Mouse (Mus musculus): Measurements from ENCODE around the gene Trp53i11.

The Trp53i11 gene

DNA sequence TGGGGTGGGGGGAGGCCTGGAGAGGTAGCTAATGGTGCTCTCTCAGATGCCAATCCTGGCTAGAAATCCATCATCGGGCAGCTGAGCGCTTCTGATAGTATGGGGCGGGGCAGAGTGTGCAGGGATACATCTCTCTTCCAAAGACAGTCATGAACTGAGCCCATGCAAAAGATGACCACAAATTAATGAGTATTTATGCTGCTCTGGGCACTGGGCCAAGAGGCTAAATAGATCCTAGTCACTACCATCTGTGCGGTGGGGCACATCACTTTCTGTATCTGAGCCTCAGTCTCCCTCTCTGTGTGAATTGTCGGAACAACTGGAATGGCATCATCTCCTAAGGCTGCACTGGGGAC lies 16.5 kb upstream of the Trp53i11 start:
- DNase-seq (ENCODE audit: extremely low read depth, low read depth, low spot score): no peak

- no peak for DNase-seq (ENCODE audit: extremely low read depth, low read depth, low spot score)
Observed at GRCm38 (mm10) chr2:93171929-93172328, 15.4 kb upstream of the Trp53i11 start.

DNA sequence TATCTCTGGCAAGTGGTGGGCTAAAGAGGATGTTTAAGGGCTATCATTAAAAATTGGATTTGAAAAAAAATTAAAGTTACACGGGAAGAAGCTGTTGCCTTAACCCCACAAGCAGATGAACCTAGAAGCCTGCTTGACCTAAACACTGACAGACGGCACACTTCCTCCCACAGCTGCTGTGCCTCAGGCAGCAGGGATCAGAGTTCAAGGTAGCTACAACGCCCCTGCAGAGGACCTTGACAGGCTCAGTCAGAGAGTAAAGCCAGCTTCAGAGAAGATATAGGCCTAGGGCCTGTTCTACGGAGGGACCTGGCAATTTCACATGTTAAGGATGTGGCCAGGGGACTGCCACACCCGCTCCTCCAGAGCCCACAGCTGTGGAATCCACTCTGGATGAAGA lies 14.9 kb upstream of the Trp53i11 start:
- no peak for DNase-seq (ENCODE audit: extremely low read depth, low read depth, low spot score)

DNA sequence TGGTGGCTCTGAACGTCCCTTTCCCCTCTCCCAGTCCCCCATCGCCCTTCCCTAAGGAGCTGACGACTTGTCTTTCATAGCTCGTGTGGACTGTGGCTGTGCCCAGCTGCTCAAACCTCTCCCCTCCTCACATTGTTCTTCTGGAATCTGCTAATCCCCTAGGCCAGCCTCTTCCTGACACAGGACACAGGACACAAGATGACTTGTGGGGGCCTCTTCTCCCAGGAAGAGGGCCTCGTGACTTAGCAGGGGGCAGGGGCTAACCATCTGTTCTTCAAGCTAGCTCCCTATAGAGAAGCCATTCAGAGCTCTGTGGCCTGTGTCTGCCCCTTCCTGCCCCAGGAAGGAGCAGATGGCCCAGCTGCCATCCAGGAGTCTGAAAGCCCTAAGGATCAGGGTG lies 13.2 kb upstream of the Trp53i11 start:
- DNase-seq (ENCODE audit: extremely low read depth, low read depth, low spot score): no peak

- no peak for DNase-seq (ENCODE audit: extremely low read depth, low read depth, low spot score)
Observed at GRCm38 (mm10) chr2:93175278-93175677, 12.1 kb upstream of the Trp53i11 start.

- DNase-seq (ENCODE audit: extremely low read depth, low read depth, low spot score): no peak
Observed at GRCm38 (mm10) chr2:93175721-93176120, 11.6 kb upstream of the Trp53i11 start.

GRCm38 (mm10) chr2:93176193-93176798 lies 11.1 kb upstream of the Trp53i11 start:
- DNase-seq (ENCODE audit: extremely low read depth, low read depth, low spot score): no peak

DNA sequence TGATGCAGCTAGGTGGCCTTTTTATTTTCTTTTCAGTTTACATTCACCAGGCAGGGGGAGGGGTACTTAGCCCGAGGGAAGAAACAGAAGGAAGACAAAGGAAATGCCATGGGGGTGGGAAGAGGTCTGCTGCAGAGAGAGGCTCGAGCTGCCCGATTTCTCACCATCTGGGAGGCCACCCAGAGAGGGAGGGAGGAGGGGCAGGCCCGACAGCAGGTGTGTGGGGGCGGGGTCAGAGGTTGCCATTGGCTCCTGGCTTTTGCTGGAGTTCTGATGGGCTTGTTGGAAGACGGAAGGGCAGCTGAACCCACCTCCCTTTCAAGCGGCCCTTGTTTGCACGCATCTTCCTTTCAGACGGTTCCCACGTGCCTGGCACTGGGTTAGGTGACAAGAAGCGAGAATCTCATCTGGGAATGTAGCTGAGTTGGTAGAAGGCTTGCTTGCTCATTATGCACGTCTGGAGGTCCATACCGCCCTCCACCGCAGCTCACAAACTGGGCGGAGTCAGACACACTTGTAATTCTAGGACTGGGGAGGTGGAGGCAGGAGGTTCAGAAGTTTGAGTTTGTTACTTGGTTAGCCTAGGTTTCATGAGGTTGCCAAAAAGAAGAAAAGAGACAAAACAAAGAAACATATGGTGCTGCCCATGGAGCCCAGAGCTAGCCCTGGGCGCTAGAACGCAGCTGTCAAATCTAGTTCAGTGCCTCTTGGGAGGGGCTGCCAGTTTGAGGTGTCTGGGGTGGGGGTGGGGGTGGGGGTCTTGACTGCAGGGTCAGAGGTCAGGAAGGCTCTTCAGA lies 10.3 kb upstream of the Trp53i11 start:
- DNase-seq (ENCODE audit: extremely low read depth, low read depth, low spot score): no peak

- no peak for DNase-seq (ENCODE audit: extremely low read depth, low read depth, low spot score)
Observed at GRCm38 (mm10) chr2:93177668-93178312, 9.6 kb upstream of the Trp53i11 start.

DNA sequence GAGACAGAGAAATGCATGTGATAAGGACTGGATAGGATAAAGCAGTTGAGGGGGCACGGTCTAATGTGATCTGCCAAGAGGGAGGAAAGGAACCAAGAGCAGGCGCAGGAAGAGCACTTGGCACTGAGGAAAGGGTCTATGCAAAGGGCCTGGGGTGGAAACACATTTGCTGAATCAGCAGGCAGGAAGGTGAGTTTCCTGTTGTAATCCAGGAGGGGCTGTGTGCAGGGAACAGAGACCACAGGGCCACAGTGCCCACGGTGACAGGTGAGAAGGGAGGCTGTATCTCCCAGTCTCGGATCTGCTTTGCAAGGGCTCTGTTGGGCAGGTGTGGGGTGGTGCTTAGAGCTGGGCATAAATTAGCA lies 9.1 kb upstream of the Trp53i11 start:
- no peak for DNase-seq (ENCODE audit: extremely low read depth, low read depth, low spot score)

- no peak for DNase-seq (ENCODE audit: extremely low read depth, low read depth, low spot score)
Observed at GRCm38 (mm10) chr2:93179603-93180002, 7.7 kb upstream of the Trp53i11 start.

DNA sequence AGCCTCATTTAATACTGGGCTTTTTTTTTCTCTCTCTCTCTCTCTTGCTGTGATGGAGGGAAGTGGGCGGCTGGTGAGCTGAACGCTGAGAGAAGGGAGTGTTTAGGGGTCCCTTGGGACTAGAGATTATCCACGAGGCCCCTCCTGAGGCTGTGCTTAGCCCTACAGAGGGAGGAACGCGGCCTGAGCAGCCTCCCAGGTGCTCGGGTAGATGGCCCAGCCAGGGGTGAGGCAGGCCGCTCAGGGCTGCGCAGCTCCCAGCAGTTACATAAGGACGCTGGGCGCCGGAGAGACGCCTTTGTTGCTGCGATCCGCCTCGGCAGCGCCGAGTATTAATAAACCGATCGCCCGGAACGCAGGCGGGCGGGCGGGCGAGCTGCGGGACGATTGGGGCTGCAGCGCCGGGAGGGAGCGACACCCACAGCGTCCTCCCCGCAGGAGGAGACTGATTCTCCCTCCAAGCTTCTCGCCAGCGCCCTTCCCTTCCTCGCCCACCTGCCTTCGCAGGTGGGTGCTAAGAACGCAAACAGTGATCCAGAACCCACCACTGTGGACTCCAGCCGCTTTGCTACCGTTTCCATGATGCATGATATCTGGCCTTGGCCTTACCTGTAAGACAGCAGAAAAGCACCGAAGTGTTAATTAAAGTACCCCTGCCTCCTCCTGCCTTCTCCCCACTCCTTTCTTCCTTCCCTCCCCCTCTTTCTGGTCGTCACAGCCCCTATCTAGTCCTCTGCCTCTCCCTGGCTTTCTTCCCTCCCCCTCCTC lies 7.1 kb upstream of the Trp53i11 start:
- DNase-seq (ENCODE audit: extremely low read depth, low read depth, low spot score): no peak

DNA sequence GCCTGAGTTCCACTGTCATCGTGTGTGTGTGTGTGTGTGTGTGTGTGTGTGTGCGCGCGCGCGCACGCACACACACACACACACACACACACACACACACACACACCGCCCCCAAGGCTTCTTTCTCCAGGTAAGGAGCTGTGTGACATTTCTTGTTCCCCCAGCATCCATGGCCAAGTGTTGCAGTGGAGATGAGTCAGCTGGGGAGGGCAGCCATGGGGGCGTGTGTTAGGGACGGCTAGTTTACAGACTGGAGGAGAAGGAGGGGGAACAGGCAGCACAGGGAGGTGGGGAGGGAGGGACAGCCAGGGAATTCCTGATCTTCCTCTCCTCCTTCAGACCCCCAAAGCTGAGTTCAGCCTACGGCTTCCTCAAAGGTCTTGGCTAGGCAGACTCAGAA lies 4.5 kb upstream of the Trp53i11 start:
- no peak for DNase-seq (ENCODE audit: extremely low read depth, low read depth, low spot score)

DNA sequence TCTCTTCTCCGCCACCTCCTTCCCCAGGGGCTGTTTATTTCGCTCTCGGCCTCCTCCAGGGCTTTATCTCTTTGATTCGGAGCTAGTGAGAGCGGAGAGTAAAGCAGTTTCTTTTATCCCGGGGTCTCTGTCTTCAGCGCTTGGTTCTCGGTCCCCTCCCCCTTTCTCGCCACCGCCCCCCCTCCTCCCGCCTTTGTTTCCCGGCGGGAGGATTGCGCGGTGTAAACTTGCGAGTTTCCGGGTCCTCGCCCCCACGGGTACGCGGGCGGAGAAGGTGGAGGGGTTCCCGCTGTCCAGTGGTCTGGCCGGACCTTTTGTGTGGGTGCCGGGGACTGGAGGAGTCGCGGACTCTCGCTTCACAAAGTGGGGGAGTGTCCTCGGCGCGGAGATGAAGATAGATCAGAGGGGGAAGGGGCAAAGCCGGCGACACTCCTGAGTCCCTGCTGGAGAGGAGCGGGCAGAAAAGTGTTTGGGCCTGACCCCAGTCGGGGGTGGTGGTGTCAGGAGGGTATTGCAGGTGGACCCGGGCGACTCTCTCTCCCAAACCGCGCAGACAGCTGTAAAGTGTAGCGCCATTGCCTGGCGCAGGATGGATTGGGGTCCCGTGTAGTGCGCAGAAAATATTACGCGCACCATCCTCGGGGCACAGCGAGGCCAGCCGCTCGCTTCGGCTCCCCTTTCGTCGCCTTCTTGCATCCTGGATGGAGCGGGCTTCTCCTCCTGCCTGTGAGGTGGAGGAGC lies 842 bp downstream of the Trp53i11 start:
- DNase-seq (ENCODE audit: extremely low read depth, low read depth, low spot score): no peak

DNA sequence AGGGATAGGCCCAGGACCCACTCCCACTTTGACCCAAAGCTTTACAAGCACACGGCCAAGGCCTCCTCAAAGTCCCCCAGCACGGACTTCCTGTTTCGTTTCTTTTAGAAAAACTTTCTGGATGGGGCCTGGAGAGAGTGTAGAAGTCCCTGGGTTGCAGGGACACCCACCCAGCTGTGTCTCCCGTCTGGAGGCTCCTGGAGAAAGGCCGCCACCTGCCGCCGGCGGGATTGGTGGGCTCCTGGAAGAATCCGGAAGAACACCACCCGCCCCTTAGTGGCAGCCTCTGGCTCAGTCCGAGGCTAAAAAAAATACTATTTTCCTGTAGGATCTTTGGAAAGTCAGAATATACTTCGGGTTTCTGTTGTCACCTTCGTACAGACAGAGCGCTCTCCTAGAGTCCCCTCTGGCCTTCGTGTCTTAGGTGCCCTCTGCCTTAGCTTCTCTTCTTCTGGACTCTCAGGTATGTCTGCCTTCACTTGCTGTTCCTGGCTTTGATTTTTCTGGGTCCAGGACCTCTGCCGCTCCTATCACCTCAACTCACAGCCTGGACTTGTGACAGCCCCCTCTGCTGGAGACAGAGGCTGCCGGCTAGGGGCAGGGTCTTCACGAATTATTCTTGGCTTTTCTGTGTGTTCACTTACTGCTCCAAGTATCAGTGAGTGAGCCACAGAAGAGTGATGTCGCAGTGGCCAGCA lies 1.6 kb downstream of the Trp53i11 start:
- no peak for DNase-seq (ENCODE audit: extremely low read depth, low read depth, low spot score)

- DNase-seq (ENCODE audit: extremely low read depth, low read depth, low spot score): no peak
Observed at GRCm38 (mm10) chr2:93190771-93191487, 3.6 kb downstream of the Trp53i11 start.

DNA sequence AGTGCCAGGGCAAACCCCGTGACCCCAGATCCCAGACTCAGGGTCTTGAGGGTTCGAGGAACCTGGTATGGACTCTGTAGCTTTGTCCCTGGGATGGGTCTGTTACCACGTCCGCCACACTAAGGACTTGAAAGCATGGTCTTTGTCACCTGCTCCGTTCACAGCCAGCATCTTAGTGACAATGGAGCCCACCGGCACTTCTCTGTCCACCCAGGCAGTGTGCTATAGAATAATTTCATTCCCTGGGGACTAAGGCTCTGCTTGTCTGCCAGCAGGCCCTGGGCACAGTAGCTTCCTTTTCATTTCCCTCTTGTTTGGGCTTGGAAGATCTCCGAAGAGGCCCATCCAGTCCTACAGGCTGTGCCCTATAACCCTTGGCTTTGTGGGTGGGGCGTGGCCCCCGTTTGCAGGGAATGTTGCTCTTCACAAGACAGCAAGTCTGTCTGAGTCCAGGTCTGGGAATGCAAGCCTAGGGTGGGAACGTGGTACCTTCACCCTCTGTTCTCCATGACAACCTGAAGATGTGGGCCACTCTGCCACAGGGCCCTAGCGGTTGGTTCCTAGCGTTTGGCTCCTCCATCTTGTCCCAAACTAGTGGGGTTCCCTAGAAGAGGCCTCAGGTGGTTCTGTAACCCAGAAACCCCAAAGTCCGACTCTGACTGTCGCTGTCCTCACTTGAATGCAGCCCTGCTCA lies 4.3 kb downstream of the Trp53i11 start:
- DNase-seq (ENCODE audit: extremely low read depth, low read depth, low spot score): no peak

DNA sequence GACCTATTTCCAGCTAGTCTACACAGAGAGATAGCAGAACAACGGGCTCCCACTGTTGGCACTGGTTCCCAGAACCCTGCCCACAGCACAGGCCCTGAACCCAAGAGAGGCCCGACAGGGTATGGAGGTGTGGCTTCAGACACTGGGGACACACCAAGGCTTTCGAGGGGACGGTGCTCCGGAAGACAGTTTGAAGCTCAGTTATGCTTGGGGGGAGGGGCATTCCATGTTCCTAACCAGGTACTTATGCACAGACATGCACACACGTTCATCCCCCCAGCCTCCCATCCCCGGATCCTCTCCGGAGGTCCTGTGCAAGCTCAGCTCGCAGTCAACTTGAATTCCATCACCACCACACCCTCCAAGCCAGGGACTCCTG lies 4.8 kb downstream of the Trp53i11 start:
- DNase-seq (ENCODE audit: extremely low read depth, low read depth, low spot score): no peak

DNA sequence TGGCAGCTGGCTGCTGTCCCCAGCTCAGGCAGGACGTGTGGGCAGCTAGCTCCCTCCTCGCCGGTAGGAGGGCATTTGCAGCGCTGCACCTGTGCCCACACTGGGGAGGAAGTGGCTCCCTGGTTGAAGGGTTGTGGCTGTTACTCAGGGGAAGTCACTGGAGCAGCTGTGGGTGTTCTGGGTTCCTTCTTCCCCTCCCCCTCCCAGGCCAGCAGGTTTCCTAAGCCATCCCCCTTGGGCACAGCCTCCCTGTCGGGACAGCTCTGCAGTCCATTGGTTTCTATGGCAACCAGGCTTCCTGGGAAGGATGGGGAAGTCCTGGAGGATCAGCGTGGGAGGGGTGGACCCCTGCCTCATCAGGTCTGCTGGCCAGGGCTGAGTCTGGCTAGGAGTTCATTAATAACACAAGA lies 5.3 kb downstream of the Trp53i11 start:
- no peak for DNase-seq (ENCODE audit: extremely low read depth, low read depth, low spot score)
